Mouse (Mus musculus): ENCODE results near the gene Nkain4. TPM values are rescaled to one million over a fixed set of nuclear protein-coding genes. Genes with fewer than 3 reads are reported as not detected.

Nkain4 gene
- polyA plus RNA-seq, 1 experiment from 2014 or later, result 53.3 TPM

GRCm38 (mm10) chr2:180902086-180902485 is 52.4 kb downstream of the Nkain4 start:
- WGBS, result 46% methylated on average over 2 of the region's 2 CpGs
- H3K4me3 ChIP-seq, result no peak overlapping the region
- 0 out of 2 replicates have a peak, but pooled peaks have one; percentile 22 for ATAC-seq
- peaks cover 33% of the 10 kb centered on the region for H3K36me3 ChIP-seq (ENCODE audit: poor library complexity, severe bottlenecking)
- H3K4me2 ChIP-seq, result no peak overlapping the region
- no peak overlapping the region for H3K27ac ChIP-seq
- H3K9me3 ChIP-seq (replicated peaks), result no peaks in the 10 kb centered on the region
- H3K9ac ChIP-seq, result no peak overlapping the region
- peaks cover 15% of the 10 kb centered on the region for H3K4me1 ChIP-seq
- H3K27me3 ChIP-seq, result no peaks in the 10 kb centered on the region

GRCm38 (mm10) chr2:180897857-180898256 is 56.6 kb downstream of the Nkain4 start:
- Histone ChIP-seq H3K36me3 (ENCODE audit: poor library complexity, severe bottlenecking) (peaks cover 13% of the 10 kb centered on the region), H3K27ac (peak overlapping the region; percentile 10; the same call in 1 of the 2 replicates), H3K4me3 (no peak overlapping the region), H3K4me2 (no peak overlapping the region), H3K9ac (no peak overlapping the region), H3K4me1 (peaks cover 30% of the 10 kb centered on the region), H3K27me3 (no peaks in the 10 kb centered on the region), H3K9me3 (replicated peaks) (no peaks in the 10 kb centered on the region)
- no peak for ATAC-seq
- WGBS, result 73% methylated on average over 6 of the region's 6 CpGs

GRCm38 (mm10) chr2:180896819-180897625 is 57.5 kb downstream of the Nkain4 start:
- Histone ChIP-seq H3K4me3 (no peak overlapping the region), H3K27me3 (peaks cover 4% of the 10 kb centered on the region; the same call in 1 of the 2 replicates), H3K36me3 (ENCODE audit: poor library complexity, severe bottlenecking) (peaks cover 11% of the 10 kb centered on the region; the same call in 1 of the 2 replicates), H3K4me2 (peak overlapping the region; percentile 77; the same call in 1 of the 2 replicates), H3K9me3 (replicated peaks) (no peaks in the 10 kb centered on the region), H3K27ac (peak overlapping the region; percentile 65), H3K4me1 (peaks cover 39% of the 10 kb centered on the region), H3K9ac (peak overlapping the region; percentile 98)
- no peak for ATAC-seq
- 68% methylated on average over 15 of the region's 15 CpGs for WGBS

GRCm38 (mm10) chr2:180895837-180896525 is 58.5 kb downstream of the Nkain4 start:
- peaks cover 14% of the 10 kb centered on the region for H3K27me3 ChIP-seq
- H3K4me2 ChIP-seq, result peak overlapping the region; percentile 77
- H3K4me3 ChIP-seq, result peak overlapping the region; percentile 85
- H3K9me3 ChIP-seq (replicated peaks), result no peaks in the 10 kb centered on the region
- H3K4me1 ChIP-seq, result peaks cover 49% of the 10 kb centered on the region
- no peak for ATAC-seq
- H3K36me3 ChIP-seq (ENCODE audit: poor library complexity, severe bottlenecking), result peaks cover 11% of the 10 kb centered on the region; the same call in 1 of the 2 replicates
- H3K27ac ChIP-seq, result peak overlapping the region; percentile 99
- H3K9ac ChIP-seq, result peak overlapping the region; percentile 98
- 81% methylated on average over 11 of the region's 11 CpGs for WGBS

- peaks cover 56% of the 10 kb centered on the region for H3K4me1 ChIP-seq
- no peaks in the 10 kb centered on the region for H3K9me3 ChIP-seq (replicated peaks)
- H3K27ac ChIP-seq, result peak overlapping the region; percentile 99
- peak overlapping the region; percentile 98 for H3K9ac ChIP-seq
- H3K4me2 ChIP-seq, result peak overlapping the region; percentile 77
- peak overlapping the region; percentile 85 for H3K4me3 ChIP-seq
- no peak for ATAC-seq
- 40% methylated on average over 3 of the region's 3 CpGs for WGBS
- peaks cover 21% of the 10 kb centered on the region for H3K27me3 ChIP-seq
- H3K36me3 ChIP-seq (ENCODE audit: poor library complexity, severe bottlenecking), result peaks cover 11% of the 10 kb centered on the region; the same call in 1 of the 2 replicates
These were observed 59.2 kb downstream of the Nkain4 start for GRCm38 (mm10) chr2:180895321-180895720.

GRCm38 (mm10) chr2:180894734-180895133 is 59.8 kb downstream of the Nkain4 start:
- peaks cover 62% of the 10 kb centered on the region for H3K4me1 ChIP-seq

GRCm38 (mm10) chr2:180894029-180894623 is 60.4 kb downstream of the Nkain4 start:
- Histone ChIP-seq H3K36me3 (ENCODE audit: poor library complexity, severe bottlenecking) (peaks cover 11% of the 10 kb centered on the region; the same call in 1 of the 2 replicates), H3K9ac (peak overlapping the region; percentile 98), H3K4me2 (peak overlapping the region; percentile 77), H3K27me3 (peaks cover 26% of the 10 kb centered on the region), H3K27ac (peak overlapping the region; percentile 99), H3K4me3 (peak overlapping the region; percentile 85), H3K9me3 (replicated peaks) (no peaks in the 10 kb centered on the region), H3K4me1 (peaks cover 68% of the 10 kb centered on the region)
- 1% methylated on average over 49 of the region's 57 CpGs for WGBS
- ATAC-seq, result peak; percentile 26

More at GRCm38 (mm10) chr2:180894734-180895133, 59.8 kb downstream of the Nkain4 start:
- WGBS, result 3% methylated on average over 12 of the region's 13 CpGs
- peak; percentile 59 for ATAC-seq
- Histone ChIP-seq H3K27me3 (peaks cover 26% of the 10 kb centered on the region), H3K27ac (peak overlapping the region; percentile 99), H3K36me3 (ENCODE audit: poor library complexity, severe bottlenecking) (peaks cover 11% of the 10 kb centered on the region; the same call in 1 of the 2 replicates), H3K9ac (peak overlapping the region; percentile 98), H3K9me3 (replicated peaks) (no peaks in the 10 kb centered on the region), H3K4me2 (peak overlapping the region; percentile 77), H3K4me3 (peak overlapping the region; percentile 85)

GRCm38 (mm10) chr2:180893537-180894028 is 60.9 kb downstream of the Nkain4 start:
- peak overlapping the region; percentile 77 for H3K4me2 ChIP-seq
- peaks cover 26% of the 10 kb centered on the region for H3K27me3 ChIP-seq
- peak overlapping the region; percentile 85 for H3K4me3 ChIP-seq
- peak; percentile 25 for ATAC-seq
- WGBS, result 0% methylated on average over 49 of the region's 50 CpGs
- H3K9me3 ChIP-seq (replicated peaks), result no peaks in the 10 kb centered on the region
- peaks cover 11% of the 10 kb centered on the region; the same call in 1 of the 2 replicates for H3K36me3 ChIP-seq (ENCODE audit: poor library complexity, severe bottlenecking)
- H3K9ac ChIP-seq, result peak overlapping the region; percentile 98
- peaks cover 72% of the 10 kb centered on the region for H3K4me1 ChIP-seq
- peak overlapping the region; percentile 99 for H3K27ac ChIP-seq

- Histone ChIP-seq H3K4me3 (peak overlapping the region; percentile 85), H3K9ac (peak overlapping the region; percentile 98), H3K27me3 (peaks cover 26% of the 10 kb centered on the region), H3K27ac (peak overlapping the region; percentile 99), H3K36me3 (ENCODE audit: poor library complexity, severe bottlenecking) (peaks cover 11% of the 10 kb centered on the region; the same call in 1 of the 2 replicates), H3K4me2 (peak overlapping the region; percentile 77), H3K9me3 (replicated peaks) (no peaks in the 10 kb centered on the region), H3K4me1 (peaks cover 78% of the 10 kb centered on the region)
- peak; percentile 36 for ATAC-seq
- WGBS, result 0% methylated on average over 87 of the region's 97 CpGs
These were observed 61.5 kb downstream of the Nkain4 start for GRCm38 (mm10) chr2:180892841-180893521.

- Histone ChIP-seq H3K9me3 (replicated peaks) (no peaks in the 10 kb centered on the region), H3K9ac (peak overlapping the region; percentile 98), H3K36me3 (ENCODE audit: poor library complexity, severe bottlenecking) (peaks cover 11% of the 10 kb centered on the region; the same call in 1 of the 2 replicates), H3K4me1 (peaks cover 84% of the 10 kb centered on the region), H3K27me3 (peaks cover 26% of the 10 kb centered on the region), H3K4me3 (peak overlapping the region; percentile 85), H3K27ac (peak overlapping the region; percentile 99), H3K4me2 (peak overlapping the region; percentile 77)
- WGBS, result 7% methylated on average over 9 of the region's 9 CpGs
- ATAC-seq, result no peak
These were observed 62.6 kb downstream of the Nkain4 start for GRCm38 (mm10) chr2:180891835-180892323.
